Mouse (Mus musculus) spleen, adult 18-20 months (tissue): ENCODE measurements around the gene Zmynd8.
A peak's percentile ranks its signal among the peaks of the same experiment; 100 is the strongest.

ENCODE experiments used
- DNase-seq, 2 experiments: peaks; one replicate each; pipeline ENCODE4 v3.0.0; 2022; ENCODE audit warnings: mixed read lengths in 2 of 2

Zmynd8 gene

DNA sequence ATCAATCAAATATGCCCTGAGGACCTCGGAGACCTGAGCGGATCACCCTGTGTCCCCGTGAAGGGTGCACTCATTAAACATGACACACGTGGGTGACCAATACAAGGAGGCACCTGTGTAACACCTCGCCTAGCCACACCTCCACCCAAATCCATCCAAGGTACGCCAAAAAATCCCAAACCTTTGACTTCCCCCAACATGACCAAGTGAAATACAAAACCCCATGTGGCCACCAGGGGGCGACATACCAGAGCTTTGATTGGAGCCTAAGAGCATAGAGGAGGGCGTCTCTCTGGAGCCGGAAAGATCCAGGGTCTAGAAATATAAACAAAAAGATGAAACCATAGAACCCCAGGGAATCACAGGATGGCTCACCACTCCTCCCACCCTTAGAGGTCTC lies 107.2 kb downstream of the Zmynd8 start:
- peak; percentile 20 to 67 for DNase-seq

DNA sequence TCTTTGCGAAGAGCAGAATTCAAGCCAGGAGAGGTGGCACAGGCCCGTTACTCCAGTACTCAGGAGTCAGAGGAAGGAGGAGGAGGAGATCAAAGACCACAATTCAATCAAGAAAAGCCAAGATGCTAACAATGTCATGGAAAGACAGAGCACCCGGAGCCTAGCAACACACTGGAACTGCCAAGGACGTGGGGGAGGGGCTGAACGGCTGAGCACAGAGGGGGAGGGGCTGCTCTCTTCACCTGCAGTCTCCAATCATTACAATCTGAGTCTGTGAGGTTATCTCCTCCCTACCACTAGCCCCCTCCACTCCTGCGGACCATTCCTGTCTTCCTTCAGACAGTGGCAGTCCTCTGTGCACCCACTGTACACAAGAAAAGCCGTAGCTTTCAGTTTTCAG lies 107.8 kb downstream of the Zmynd8 start:
- DNase-seq = no peak

- no peak for DNase-seq
Observed at GRCm38 (mm10) chr2:165789667-165790066, 109.1 kb downstream of the Zmynd8 start.

GRCm38 (mm10) chr2:165788796-165789195 lies 110.0 kb downstream of the Zmynd8 start:
- DNase-seq = no peak

DNA sequence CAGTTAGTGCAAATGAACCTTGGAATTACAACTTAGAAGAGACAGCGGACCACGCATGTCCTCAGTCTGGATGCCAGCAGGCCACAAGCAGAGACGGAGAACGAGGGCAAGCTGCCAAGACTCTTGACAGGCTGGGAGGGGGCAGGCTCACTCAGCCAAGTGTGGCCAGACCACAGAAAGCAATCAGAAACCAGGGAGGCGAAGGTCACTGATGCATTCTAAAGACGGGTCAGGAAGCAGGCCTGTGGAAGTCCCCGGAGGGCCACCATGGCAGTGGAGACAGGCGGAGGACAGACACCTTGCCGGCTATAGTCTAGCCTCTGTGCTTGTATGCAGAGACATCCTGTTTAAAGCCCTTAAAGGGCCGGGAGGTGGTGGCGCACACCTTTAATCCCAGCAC lies 110.8 kb downstream of the Zmynd8 start:
- peak; percentile 16 to 30 for DNase-seq

DNA sequence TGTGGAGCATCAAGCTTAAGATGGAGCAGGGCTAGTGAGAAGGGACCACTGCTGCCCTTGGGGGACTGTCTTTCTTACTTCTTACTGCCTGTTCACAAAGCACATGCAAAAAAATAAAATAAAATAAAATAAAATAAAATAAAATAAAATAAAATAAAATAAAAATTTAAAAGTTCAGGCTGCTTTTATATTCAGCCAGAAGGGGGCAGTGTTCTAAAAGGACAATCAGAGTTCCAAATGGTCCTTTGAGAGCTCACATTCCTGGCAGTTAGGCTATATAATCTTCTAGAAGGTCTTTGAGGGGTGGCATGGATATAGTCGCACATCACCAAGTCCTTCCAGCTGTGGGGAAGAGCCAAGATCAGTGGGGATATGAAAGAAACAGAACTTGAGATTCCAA lies 112.3 kb downstream of the Zmynd8 start:
- DNase-seq = no peak

- DNase-seq = no peak
Observed at GRCm38 (mm10) chr2:165785312-165786036, 113.3 kb downstream of the Zmynd8 start.

GRCm38 (mm10) chr2:165782324-165782723 lies 116.5 kb downstream of the Zmynd8 start:
- peak; percentile 52 to 77 for DNase-seq

DNA sequence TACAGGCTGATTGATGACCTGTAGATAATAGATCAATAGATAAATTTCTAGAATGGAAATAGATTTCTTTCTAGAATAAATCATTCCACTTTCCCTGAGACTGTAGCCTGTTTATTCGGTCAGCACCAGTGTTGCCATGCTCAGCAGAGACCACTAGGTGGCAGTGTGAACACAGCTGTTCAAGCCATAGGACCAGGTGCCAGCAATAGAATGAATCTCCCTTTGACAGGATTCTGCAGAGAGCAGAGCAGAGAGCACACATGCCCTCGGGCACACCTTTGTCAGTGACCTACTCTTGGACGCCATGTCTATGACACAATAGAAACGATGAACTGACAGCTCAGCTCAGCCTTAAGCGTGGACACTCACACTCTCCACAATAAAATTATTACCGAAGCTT lies 119.9 kb downstream of the Zmynd8 start:
- peak; percentile 33 to 59 for DNase-seq

GRCm38 (mm10) chr2:165769375-165769948 lies 129.4 kb downstream of the Zmynd8 start:
- DNase-seq = no peak

DNA sequence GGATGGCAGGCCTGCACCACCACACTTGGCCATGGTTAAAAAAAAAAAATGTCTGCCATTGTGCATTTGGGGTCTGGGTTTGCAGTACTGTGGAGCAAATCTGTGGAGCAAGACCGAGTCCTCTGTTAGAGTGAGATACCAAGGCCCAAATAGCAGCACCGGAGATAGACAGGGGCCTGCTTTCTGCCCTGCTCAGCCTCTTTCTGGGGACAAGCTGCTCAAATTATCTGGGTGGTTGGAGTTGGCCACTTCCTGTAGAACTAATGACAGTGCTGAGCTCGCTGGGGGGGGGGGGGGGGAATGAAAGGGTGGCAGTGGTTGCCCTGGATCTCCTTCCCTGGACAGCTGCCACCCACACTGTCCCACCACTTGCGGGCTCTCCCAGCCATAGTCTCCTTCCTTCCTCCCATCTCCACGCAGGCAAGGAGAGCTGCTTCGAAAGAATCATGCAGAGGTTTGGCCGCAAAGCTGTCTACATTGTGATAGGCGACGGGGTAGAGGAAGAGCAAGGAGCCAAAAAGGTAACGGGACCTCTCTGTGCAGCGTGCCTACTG lies 129.9 kb downstream of the Zmynd8 start:
- DNase-seq = no peak

- DNase-seq = no peak
Observed at GRCm38 (mm10) chr2:165759421-165759985, 139.3 kb downstream of the Zmynd8 start.

DNA sequence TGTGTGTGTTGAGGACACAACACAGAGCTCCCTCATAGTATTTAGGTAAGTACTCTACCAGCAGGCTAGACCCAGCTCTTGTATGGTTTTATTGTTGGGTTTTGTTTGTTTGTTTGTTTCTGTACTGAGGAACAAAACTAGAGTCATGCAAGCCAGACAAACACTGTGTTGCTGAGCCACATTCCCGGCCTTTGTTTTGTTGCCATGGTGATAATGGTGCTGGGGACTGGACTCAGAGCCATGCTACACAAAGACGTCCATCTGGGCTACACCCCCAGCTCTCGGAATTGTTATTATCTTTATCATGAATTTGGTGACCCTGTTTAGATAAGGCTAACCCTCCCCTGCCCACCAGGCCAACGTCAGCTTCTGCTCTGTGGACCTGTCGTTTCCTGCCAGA lies 140.3 kb downstream of the Zmynd8 start:
- no peak for DNase-seq

DNA sequence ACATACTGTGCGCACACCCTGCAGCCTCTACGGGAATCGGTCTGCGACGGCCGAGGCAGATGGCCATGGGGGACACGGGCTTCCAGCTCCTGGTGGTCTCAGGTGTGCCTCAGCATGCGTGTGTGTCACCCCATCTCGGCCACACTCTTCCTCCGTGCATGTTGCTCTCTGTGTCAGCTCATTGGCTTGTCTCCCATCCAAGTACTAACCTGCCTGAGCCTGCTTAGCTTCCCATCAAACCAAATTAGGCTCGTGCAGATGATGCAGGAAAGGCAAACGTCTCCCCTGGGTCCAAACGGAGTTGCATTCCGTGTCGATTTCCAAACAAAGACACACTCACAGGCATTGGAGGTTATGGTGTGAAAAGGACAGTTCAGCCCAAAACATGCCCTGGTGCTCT lies 141.0 kb downstream of the Zmynd8 start:
- no peak for DNase-seq

DNA sequence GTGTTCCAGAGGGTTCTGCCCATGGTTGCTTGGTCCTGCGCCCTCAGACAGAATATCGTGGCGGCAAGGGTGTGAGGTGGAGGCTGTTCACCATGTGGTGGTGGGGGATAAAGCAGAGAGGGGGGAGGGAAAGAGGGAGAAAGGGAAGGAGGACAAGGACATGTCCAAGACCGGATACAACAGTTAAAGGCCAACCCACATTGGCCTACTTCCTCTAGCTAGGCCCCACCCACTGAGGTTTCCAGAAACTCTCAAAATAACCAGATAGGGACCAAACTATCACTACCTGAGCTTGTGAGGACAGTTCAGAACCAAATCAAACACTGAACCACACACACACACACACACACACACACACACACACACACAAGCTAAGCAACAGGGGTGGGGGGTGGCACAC lies 146.1 kb downstream of the Zmynd8 start:
- DNase-seq = no peak

- DNase-seq = no peak
Observed at GRCm38 (mm10) chr2:165751068-165751467, 147.7 kb downstream of the Zmynd8 start.

DNA sequence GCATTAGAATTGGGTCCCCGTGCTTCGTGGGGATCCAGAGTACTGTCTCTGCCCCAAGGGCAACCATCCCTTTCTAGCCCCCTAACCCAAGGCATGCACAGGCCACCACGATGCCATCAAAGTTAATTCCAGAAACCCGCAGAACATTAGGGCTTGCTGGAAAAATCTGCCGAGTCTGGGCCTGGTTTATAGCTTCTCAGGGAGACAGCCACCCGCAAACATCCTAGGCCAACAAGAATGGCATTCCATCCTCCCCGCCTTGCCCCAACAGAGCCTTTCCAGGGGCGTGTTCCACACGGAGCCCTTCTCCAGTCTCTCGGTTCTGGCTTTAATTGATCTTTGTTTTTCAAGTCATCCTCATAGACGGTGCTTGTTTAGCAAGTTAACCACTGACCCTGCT lies 150.4 kb downstream of the Zmynd8 start:
- no peak for DNase-seq

DNA sequence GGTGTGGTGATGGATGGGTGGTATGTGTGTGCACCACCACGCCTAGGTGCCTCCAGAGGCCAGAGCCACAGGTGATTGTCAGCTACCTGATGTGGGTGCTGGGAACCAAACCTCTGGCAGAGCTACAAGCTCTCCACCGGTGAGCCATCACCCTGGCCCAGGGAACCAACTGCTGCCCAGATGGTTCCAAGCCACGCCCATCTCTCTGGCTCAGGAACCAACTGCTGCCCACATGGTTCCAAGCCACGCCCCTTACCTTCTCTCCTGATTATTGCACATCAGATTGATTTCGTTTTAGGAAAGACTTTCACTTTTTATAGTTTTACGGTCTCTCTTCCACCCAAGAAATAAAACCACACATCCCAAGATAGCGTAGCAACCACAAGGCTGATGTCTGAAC lies 150.8 kb downstream of the Zmynd8 start:
- DNase-seq = no peak

DNA sequence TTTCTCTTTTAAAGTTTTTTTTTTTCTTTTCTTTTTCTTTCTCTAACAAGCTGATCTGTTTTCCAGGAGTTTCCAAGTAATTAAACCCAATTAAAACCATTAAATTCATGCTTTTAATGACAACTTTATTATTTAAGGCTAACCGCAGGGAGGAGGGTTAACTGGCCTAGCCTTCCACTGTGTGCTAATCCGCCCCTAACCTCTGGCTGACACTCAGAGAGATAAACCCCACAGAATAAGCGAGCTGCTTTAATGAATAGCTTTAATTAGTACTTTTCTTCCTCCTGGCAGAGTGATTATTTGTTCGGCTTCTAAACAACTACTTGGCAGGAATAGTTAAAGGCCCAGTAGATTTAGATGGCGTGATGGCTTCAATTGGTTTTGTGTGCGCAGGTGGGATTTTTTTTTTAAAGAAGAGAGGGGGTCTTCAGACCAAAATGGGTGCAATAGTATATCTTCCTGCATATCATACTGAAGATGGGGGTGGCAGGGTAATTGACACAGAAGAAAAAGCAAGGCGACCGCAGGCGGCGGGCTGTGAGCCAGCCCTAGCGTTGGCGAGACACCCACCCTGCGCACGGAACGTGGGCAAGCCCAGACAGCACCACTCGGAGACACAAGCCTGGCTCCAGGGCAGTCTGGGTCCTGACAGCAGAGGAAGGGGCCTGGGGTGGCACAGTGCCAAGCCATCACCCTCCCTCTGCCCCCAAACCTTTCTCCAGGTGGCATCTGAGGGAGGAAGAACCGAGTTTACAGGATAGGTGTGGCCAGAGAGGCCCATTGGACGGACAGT lies 153.3 kb downstream of the Zmynd8 start:
- DNase-seq = no peak

DNA sequence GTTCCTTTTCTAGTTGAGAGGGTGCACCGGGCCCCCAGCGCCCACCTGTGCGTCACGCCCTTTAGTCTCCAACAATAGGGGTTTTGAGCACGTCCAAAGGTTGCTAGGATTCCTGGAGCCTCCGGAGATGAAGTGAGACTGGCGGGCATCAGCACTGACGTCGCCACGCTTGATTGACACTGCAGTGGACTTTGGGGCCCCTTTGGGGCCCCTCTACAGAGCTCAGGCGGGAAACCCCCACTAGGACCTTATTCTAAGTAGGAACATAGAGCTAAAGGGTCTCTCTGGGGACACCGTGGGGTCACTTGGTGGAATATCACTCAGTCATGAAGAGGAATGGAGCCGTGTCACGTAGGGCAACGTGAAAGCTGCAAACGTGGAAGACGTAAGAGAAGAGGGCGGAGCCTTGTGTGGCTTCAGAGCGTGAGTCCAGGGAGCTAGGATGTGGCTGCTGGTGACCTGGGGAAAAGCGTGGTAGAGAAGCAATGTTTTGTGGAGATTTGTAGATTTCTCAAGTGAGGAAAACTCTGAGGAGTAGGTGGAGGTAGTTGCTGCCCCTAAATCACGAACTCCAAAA lies 156.5 kb downstream of the Zmynd8 start:
- DNase-seq = no peak

DNA sequence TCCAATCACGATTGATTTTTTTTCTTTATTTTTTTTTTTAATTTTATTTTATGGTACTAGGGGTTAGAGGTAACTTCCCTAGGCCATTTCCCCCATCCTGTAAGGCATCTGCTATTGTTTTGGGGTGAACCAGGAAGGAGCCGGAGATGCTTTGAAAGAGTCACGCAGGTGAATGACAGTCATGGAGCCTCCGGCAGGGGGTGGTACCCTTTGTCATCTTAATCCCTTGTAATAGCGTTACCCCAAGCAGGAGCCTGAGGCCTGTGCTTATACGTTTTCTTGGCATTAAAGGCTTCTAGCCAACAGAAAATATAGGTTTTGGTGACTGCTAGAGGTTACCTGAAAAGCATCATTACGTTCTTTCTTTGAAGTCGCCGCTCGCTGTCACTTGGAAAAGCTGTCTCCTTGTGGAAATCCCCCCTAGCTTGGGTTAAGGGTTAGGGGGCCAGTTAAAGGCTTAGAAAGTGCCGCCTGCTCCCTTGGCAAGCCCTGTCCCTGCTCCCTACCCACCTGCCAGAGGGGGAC lies 157.2 kb downstream of the Zmynd8 start:
- no peak for DNase-seq

DNA sequence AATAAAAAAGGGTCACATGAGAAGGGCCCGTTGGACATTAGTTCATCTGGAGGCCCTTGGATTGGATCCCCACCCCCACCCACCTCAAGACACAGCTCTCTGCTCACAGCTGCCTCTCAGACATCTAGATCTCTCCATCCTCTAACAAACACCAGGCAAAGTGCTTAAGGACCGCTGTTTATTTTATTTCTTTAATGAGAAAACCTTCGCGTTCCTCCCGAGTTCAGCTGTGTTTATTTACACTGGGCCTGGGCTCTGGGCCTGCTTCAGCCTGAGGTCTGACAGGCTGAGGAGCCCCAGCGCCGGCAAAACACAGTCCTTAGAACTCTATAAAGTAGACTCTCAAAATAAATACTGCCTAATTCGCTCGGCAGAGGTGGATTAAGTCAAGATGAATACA lies 157.8 kb downstream of the Zmynd8 start:
- DNase-seq = no peak

- DNase-seq = no peak
Observed at GRCm38 (mm10) chr2:165740381-165740780, 158.4 kb downstream of the Zmynd8 start.
